Mouse (Mus musculus): ENCODE data around the gene Gm11487.

DNA sequence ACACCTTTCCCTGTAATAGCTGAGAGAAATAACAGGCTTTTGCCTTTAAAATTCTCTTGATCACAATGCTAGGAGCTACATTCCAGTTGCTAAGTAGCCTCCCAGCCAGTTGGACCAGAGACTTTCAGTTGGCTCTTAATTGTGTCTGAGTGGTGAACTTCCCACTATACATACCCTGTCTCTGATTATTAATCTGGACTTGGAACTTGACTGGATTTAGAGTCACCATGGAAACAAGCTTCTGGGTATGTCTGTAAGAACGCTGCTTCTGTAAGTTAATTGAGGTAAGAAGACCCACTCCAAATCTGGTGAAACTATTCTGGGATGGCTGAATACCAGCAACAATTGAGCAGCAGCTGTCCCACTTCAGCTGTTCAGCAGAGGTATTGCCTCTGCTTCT, 37.7 kb upstream of the Gm11487 start:
- TF ChIP-seq POLR2A (IDR thresholded peaks at IDR 0.05; ENCODE audit: borderline replicate concordance, extremely low read depth, low read depth, low read length) (no peak), CTCF (IDR thresholded peaks at IDR 0.05; ENCODE audit: insufficient read depth, low read length) (no peak)

Measured in lung, adult 2 months (tissue).